Mouse (Mus musculus) MEL (cell line): ENCODE results near the gene Espnl. TPM values are rescaled to one million over a fixed set of nuclear protein-coding genes. Genes with fewer than 3 reads are reported as not detected.

Experiments
- DNase-seq: peaks from one replicate; pipeline ENCODE4 v3.0.0; 2011; ENCODE audit warnings: low read depth, low spot score
- H3K27ac ChIP-seq: 2 replicates; pipeline ENCODE4 v1.5.1; 2012; ENCODE audit warnings: low read depth, mild to moderate bottlenecking, control low read depth, low read length, moderate library complexity; ENCODE audit not compliant: control insufficient read depth
- H3K27me3 ChIP-seq, 2 experiments: fragments of 150-350 bp in 1 of 2; sonication (generic) in 1 of 2; 2 replicates each; pipeline ENCODE4 v1.6.1; 2012; ENCODE audit warnings: low read length in 2 of 2, mild to moderate bottlenecking in 2 of 2, improper control_type of control experiment in 1 of 2, moderate library complexity in 1 of 2; ENCODE audit not compliant: insufficient read depth in 2 of 2, control insufficient read depth in 1 of 2
- H3K36me3 ChIP-seq, 2 experiments: 2 replicates each; pipeline ENCODE4 v1.6.1; 2012 to 2014; ENCODE audit warnings: low read length in 2 of 2, improper control_type of control experiment in 1 of 2, inconsistent platforms in 1 of 2, mild to moderate bottlenecking in 1 of 2; ENCODE audit not compliant: insufficient read depth in 2 of 2, control insufficient read depth in 1 of 2
- H3K4me1 ChIP-seq, 2 experiments: fragments of 150-350 bp in 1 of 2; sonication (generic) in 1 of 2; 2 replicates each; pipeline ENCODE4 v1.6.1; 2012; ENCODE audit warnings: low read length in 2 of 2, improper control_type of control experiment in 1 of 2, mild to moderate bottlenecking in 1 of 2; ENCODE audit not compliant: insufficient read depth in 2 of 2, control insufficient read depth in 1 of 2
- H3K4me3 ChIP-seq, 2 experiments: fragments of 150-350 bp in 1 of 2; sonication (generic) in 1 of 2; 2 replicates each; pipeline ENCODE4 v1.5.1; 2012; ENCODE audit warnings: low read depth in 2 of 2, low read length in 2 of 2, mild to moderate bottlenecking in 2 of 2, moderate library complexity in 2 of 2, control low read depth in 1 of 2, improper control_type of control experiment in 1 of 2; ENCODE audit not compliant: control insufficient read depth in 1 of 2, insufficient read depth in 1 of 2
- H3K79me2 ChIP-seq: 2 replicates; pipeline ENCODE4 v1.6.1; 2012; ENCODE audit warnings: mild to moderate bottlenecking, low read length, moderate library complexity; ENCODE audit not compliant: control insufficient read depth, poor library complexity, insufficient read depth
- H3K9ac ChIP-seq: 2 replicates; pipeline ENCODE4 v1.6.1; 2012; ENCODE audit warnings: low read depth, mild to moderate bottlenecking, control low read depth, low read length, moderate library complexity; ENCODE audit not compliant: control insufficient read depth, poor library complexity, severe bottlenecking
- H3K9me3 ChIP-seq: fragments of 150-350 bp; sonication (generic); replicated peaks from 2 replicates; pipeline ENCODE4 v1.6.1; 2012; ENCODE audit warnings: mild to moderate bottlenecking, low read length, improper control_type of control experiment, moderate library complexity; ENCODE audit not compliant: insufficient read depth
- CTCF ChIP-seq, 3 experiments: IDR thresholded peaks in 2 of 3; conservative IDR thresholded peaks in 1 of 3; 2 replicates each; pipeline ENCODE4 v1.5.1; 2011 to 2012; ENCODE audit warnings: low read length in 3 of 3, low read depth in 2 of 3, mild to moderate bottlenecking in 2 of 3, improper control_type of control experiment in 1 of 3, inconsistent platforms in 1 of 3, mixed read lengths in 1 of 3, moderate library complexity in 1 of 3; ENCODE audit not compliant: control insufficient read depth in 1 of 3, insufficient read depth in 1 of 3, poor library complexity in 1 of 3, severe bottlenecking in 1 of 3
- ELF1 ChIP-seq: IDR thresholded peaks from 2 replicates; pipeline ENCODE4 v1.6.1; 2014; ENCODE audit warnings: low read depth, mild to moderate bottlenecking, inconsistent platforms, low read length, improper control_type of control experiment, moderate library complexity
- GABPA ChIP-seq: IDR thresholded peaks from 2 replicates; pipeline ENCODE4 v1.6.1; 2012; ENCODE audit warnings: low read depth, mild to moderate bottlenecking, inconsistent platforms, low read length, improper control_type of control experiment, moderate library complexity
- GATA1 ChIP-seq: IDR thresholded peaks from 2 replicates; pipeline ENCODE4 v1.6.1; 2011; ENCODE audit warnings: low read depth, low read length, improper control_type of control experiment
- HCFC1 ChIP-seq: IDR thresholded peaks from 2 replicates; pipeline ENCODE4 v1.6.1; 2012; ENCODE audit warnings: low read depth, mild to moderate bottlenecking, inconsistent platforms, low read length, improper control_type of control experiment, moderate library complexity
- JUND ChIP-seq: IDR thresholded peaks from 2 replicates; pipeline ENCODE4 v1.6.1; 2011; ENCODE audit warnings: low read depth, mild to moderate bottlenecking, improper control_type of control experiment, low read length
- MAFK ChIP-seq: IDR thresholded peaks from 2 replicates; pipeline ENCODE4 v1.6.1; 2011; ENCODE audit warnings: low read depth, mild to moderate bottlenecking, low read length, improper control_type of control experiment, borderline replicate concordance
- MAX ChIP-seq: IDR thresholded peaks from 2 replicates; pipeline ENCODE4 v1.6.1; 2011; ENCODE audit warnings: low read length, improper control_type of control experiment
- MAZ ChIP-seq: IDR thresholded peaks from 2 replicates; pipeline ENCODE4 v1.6.1; 2012; ENCODE audit warnings: low read depth, mild to moderate bottlenecking, inconsistent platforms, low read length, improper control_type of control experiment
- MEF2A ChIP-seq: IDR thresholded peaks from 2 replicates; pipeline ENCODE4 v1.6.1; 2014; ENCODE audit warnings: low read depth, mild to moderate bottlenecking, inconsistent platforms, low read length, improper control_type of control experiment; ENCODE audit not compliant: poor library complexity, insufficient replicate concordance, severe bottlenecking; ENCODE audit errors: extremely low read depth
- MXI1 ChIP-seq: IDR thresholded peaks from 2 replicates; pipeline ENCODE4 v1.6.1; 2011; ENCODE audit warnings: mild to moderate bottlenecking, low read depth, low read length, improper control_type of control experiment
- MYC ChIP-seq: IDR thresholded peaks from 2 replicates; pipeline ENCODE4 v1.6.1; 2011; ENCODE audit warnings: low read depth, mild to moderate bottlenecking, low read length, improper control_type of control experiment, moderate library complexity
- NELFE ChIP-seq: IDR thresholded peaks from 2 replicates; pipeline ENCODE4 v1.6.1; 2011; ENCODE audit warnings: low read depth, low read length, improper control_type of control experiment
- POLR2A ChIP-seq, 2 experiments: IDR thresholded peaks; 2 replicates each; pipeline ENCODE4 v1.6.1; 2011 to 2012; ENCODE audit warnings: low read length in 2 of 2, mild to moderate bottlenecking in 2 of 2, control low read depth in 1 of 2, improper control_type of control experiment in 1 of 2, low read depth in 1 of 2, moderate library complexity in 1 of 2; ENCODE audit not compliant: control insufficient read depth in 1 of 2, insufficient read depth in 1 of 2, poor library complexity in 1 of 2
- POLR2AphosphoS5 ChIP-seq: IDR thresholded peaks from 2 replicates; pipeline ENCODE4 v1.6.1; 2012; ENCODE audit warnings: low read depth, borderline replicate concordance, mild to moderate bottlenecking, inconsistent platforms, low read length, moderate library complexity, mixed read lengths
- RAD21 ChIP-seq: IDR thresholded peaks from 2 replicates; pipeline ENCODE4 v1.6.1; 2011; ENCODE audit warnings: mild to moderate bottlenecking, low read depth, low read length, improper control_type of control experiment
- RCOR1 ChIP-seq: IDR thresholded peaks from 2 replicates; pipeline ENCODE4 v1.6.1; 2012; ENCODE audit warnings: low read depth, mild to moderate bottlenecking, inconsistent platforms, low read length, improper control_type of control experiment
- SMC3 ChIP-seq: IDR thresholded peaks from 2 replicates; pipeline ENCODE4 v1.6.1; 2011; ENCODE audit warnings: low read depth, low read length, improper control_type of control experiment
- TBP ChIP-seq: IDR thresholded peaks from 2 replicates; pipeline ENCODE4 v1.8.0; 2011; ENCODE audit warnings: low read depth, low read length, improper control_type of control experiment
- UBTF ChIP-seq: IDR thresholded peaks from 2 replicates; pipeline ENCODE4 v1.6.1; 2012; ENCODE audit warnings: low read depth, mild to moderate bottlenecking, inconsistent platforms, low read length, improper control_type of control experiment, moderate library complexity, borderline replicate concordance; ENCODE audit not compliant: insufficient read depth
- USF1 ChIP-seq: IDR thresholded peaks from 2 replicates; pipeline ENCODE4 v1.6.1; 2014; ENCODE audit warnings: low read depth, mild to moderate bottlenecking, inconsistent platforms, low read length, improper control_type of control experiment, moderate library complexity
- ZC3H11A ChIP-seq: IDR thresholded peaks from 2 replicates; pipeline ENCODE4 v1.6.1; 2012; ENCODE audit warnings: low read depth, mild to moderate bottlenecking, inconsistent platforms, low read length, improper control_type of control experiment
- ZKSCAN1 ChIP-seq: IDR thresholded peaks from 2 replicates; pipeline ENCODE4 v1.6.1; 2012; ENCODE audit warnings: low read depth, mild to moderate bottlenecking, inconsistent platforms, low read length, improper control_type of control experiment, moderate library complexity
- ZMIZ1 ChIP-seq: IDR thresholded peaks from 2 replicates; pipeline ENCODE4 v1.6.1; 2012; ENCODE audit warnings: low read depth, mild to moderate bottlenecking, inconsistent platforms, low read length, improper control_type of control experiment, moderate library complexity
- polyA plus RNA-seq, 2 experiments: library from polyadenylated mRNA; stranded (reverse) in 1 of 2; unstranded in 1 of 2; fragments of >175 nt in 1 of 2; fragments of >200 nt in 1 of 2; gene quantifications; 2 replicates each; pipeline versions ENCODE4 v1.2.1 to v1.2.4; 2012; ENCODE audit warnings: low replicate concordance in 2 of 2, low read depth in 1 of 2; ENCODE audit not compliant: insufficient read length in 2 of 2, insufficient read depth in 1 of 2, missing spikeins in 1 of 2
- total RNA-seq: library from RNA; depleted of rRNA; stranded (reverse); fragments of 300-350 nt; gene quantifications from 2 replicates; pipeline ENCODE4 v1.2.3, GENCODE M21; 2012

Gene Espnl
- total and polyA plus RNA-seq, 3 experiments = 2.0 to 2.1 TPM; not detected in 1

GRCm38 (mm10) chr1:91380453-91381090 is 58.7 kb downstream of the Espnl start:
- TF ChIP-seq CTCF (IDR thresholded peaks at IDR 0.05 in 2 of 3, conservative IDR thresholded peaks at IDR 0.05 in 1 of 3; ENCODE audit: control insufficient read depth in 1 of 3, insufficient read depth in 1 of 3, low read depth in 2 of 3, low read length in 3 of 3, poor library complexity in 1 of 3, severe bottlenecking in 1 of 3) (peak; percentile 77 to 92 (median 77)), RAD21 (peak; percentile 51), ZC3H11A (peak; percentile 33; the same call in 1 of the 2 replicates), SMC3 (peak; percentile 65), HCFC1 (no peak)
- Histone ChIP-seq H3K4me3 (no peak overlapping the region), H3K4me1 (no peaks in the 10 kb centered on the region), H3K27ac (no peak overlapping the region), H3K79me2 (no peaks in the 10 kb centered on the region), H3K27me3 (no peaks in the 10 kb centered on the region), H3K9ac (no peak overlapping the region), H3K36me3 (peaks cover 0 to 29% of the 10 kb centered on the region in 2 experiments; a peak in 2 of 4 replicates), H3K9me3 (no peaks in the 10 kb centered on the region)
- DNase-seq = peak; percentile 81

- Histone ChIP-seq H3K27ac (no peak overlapping the region), H3K9me3 (no peaks in the 10 kb centered on the region), H3K79me2 (no peaks in the 10 kb centered on the region), H3K27me3 (no peaks in the 10 kb centered on the region), H3K9ac (no peak overlapping the region), H3K4me3 (no peak overlapping the region), H3K4me1 (no peaks in the 10 kb centered on the region), H3K36me3 (peaks cover 0 to 34% of the 10 kb centered on the region in 2 experiments; a peak in 2 of 4 replicates)
- TF ChIP-seq GATA1 = no peak
- TF ChIP-seq POLR2AphosphoS5 = no peak
- no peak for DNase-seq
Observed at GRCm38 (mm10) chr1:91381091-91381471, 59.2 kb downstream of the Espnl start.

- peaks cover 26% of the 10 kb centered on the region for H3K79me2 ChIP-seq
- H3K36me3 ChIP-seq = peaks cover 4 to 60% of the 10 kb centered on the region in 2 experiments; a peak in 3 of 4 replicates
- no peak overlapping the region for H3K27ac ChIP-seq
- no peak overlapping the region for H3K9ac ChIP-seq
- no peak for DNase-seq
- no peak overlapping the region for H3K4me3 ChIP-seq
- H3K27me3 ChIP-seq = no peaks in the 10 kb centered on the region
- H3K9me3 ChIP-seq = no peaks in the 10 kb centered on the region
- no peak for TF ChIP-seq POLR2A (IDR thresholded peaks at IDR 0.05; ENCODE audit: control insufficient read depth in 1 of 2, insufficient read depth in 1 of 2, low read depth in 1 of 2, low read length in 2 of 2, poor library complexity in 1 of 2)
- no peak for TF ChIP-seq USF1
- no peak for TF ChIP-seq MAZ
- no peak for TF ChIP-seq ZKSCAN1
- no peak for TF ChIP-seq MAX
- TF ChIP-seq CTCF (IDR thresholded peaks at IDR 0.05 in 2 of 3, conservative IDR thresholded peaks at IDR 0.05 in 1 of 3; ENCODE audit: control insufficient read depth in 1 of 3, insufficient read depth in 1 of 3, low read depth in 2 of 3, low read length in 3 of 3, poor library complexity in 1 of 3, severe bottlenecking in 1 of 3) = no peak
- TF ChIP-seq HCFC1 = no peak
- TF ChIP-seq MEF2A = no peak
- TF ChIP-seq POLR2AphosphoS5 = no peak
- no peak for TF ChIP-seq ZMIZ1
- no peak for TF ChIP-seq TBP
- no peak for TF ChIP-seq RCOR1
- TF ChIP-seq GABPA = no peak
- TF ChIP-seq ELF1 = no peak
- TF ChIP-seq MAFK = no peak
- no peak for TF ChIP-seq MYC
- TF ChIP-seq MXI1 = no peak
- no peak for TF ChIP-seq UBTF
- no peak for TF ChIP-seq NELFE
- TF ChIP-seq JUND = no peak
- TF ChIP-seq, all 39 proteins: peak for 0
- H3K4me1 ChIP-seq = no peaks in the 10 kb centered on the region
Observed at GRCm38 (mm10) chr1:91390369-91390768, 68.5 kb downstream of the Espnl start.
